10 mouse cellular contexts compared by ENCODE assay signal in the genomic region with DNA sequence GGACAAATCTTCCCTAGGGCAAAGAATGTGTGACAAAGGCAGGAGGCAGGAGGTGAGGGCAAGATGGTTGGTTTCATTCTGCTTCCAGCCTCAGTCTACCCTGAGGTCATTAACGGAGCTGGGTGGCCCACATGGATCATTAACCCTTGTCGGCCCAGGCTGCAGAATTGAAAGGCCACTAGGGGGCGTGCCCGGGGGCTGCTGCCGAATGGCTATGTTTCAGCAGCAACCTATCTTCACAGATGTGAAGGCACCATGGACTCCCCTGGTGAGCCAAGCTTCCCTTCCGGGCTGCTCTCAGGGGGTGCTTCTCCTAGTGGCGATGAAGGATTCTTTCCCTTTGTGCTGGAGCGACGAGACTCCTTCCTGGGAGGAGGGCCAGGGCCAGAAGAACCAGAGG. TPM values are rescaled to one million over a fixed set of nuclear protein-coding genes. Genes with fewer than 3 reads are reported as not detected.
DNase-seq lines count a peak whose midpoint lies in the region; ATAC-seq and TF ChIP-seq lines count a peak whose summit lies in the region.
"Had no signal": no experiment of that assay in that cellular context is flagged by ENCODE, and none has a peak within 500 bp of the region (broad histone marks: within the 10 kb centered on the region; RNA-seq: fewer than 3 reads in every experiment).

No protein-coding gene starts in this region.

- peaks cover 3% of the 10 kb centered on the region; the same call in 1 of the 2 replicates for H3K36me3 ChIP-seq in kidney, postnatal 0 days (ENCODE audit: insufficient read depth, low read length)
- no peaks in the 10 kb centered on the region for H3K36me3 ChIP-seq in splenic B cell, adult 2 months (ENCODE audit: control insufficient read depth, insufficient read depth, low read length, poor library complexity, severe bottlenecking)

- peaks cover 6% of the 10 kb centered on the region; the same call in 1 of the 2 replicates for H3K4me1 ChIP-seq in kidney, postnatal 0 days (replicated peaks; ENCODE audit: insufficient read depth, low read length)

- under 1% methylated on average over 9 of the region's 9 CpGs for WGBS in kidney, postnatal 0 days

- peak; percentile 59 for DNase-seq in CD4-positive, CD25-positive, alpha-beta regulatory T cell, adult 2 months (ENCODE audit: low read depth, low spot score)
- no peak for DNase-seq in kidney, postnatal 0 days (ENCODE audit: low spot score)
- no peak for DNase-seq in kidney, postnatal 10 days
- peak; percentile 51 for DNase-seq in splenic B cell, adult 2 months (ENCODE audit: low read depth, low spot score)
- no peak for DNase-seq in gastrocnemius, adult 18-20 months (ENCODE audit: low spot score)
- DNase-seq in urinary bladder, adult 18-20 months (ENCODE audit: low spot score in 2 of 2), result no peak
- DNase-seq: liver, embryonic 13.5 days had no signal

- H3K9me3 ChIP-seq in kidney, postnatal 0 days (replicated peaks; ENCODE audit: low read length), result no peaks in the 10 kb centered on the region
- H3K9me3 ChIP-seq: heart, embryonic 13.5 days; liver, embryonic 13.5 days had no signal

- no peak overlapping the region for H3K4me2 ChIP-seq in kidney, postnatal 0 days (ENCODE audit: low read length)

- no peak overlapping the region for H3K27ac ChIP-seq in kidney, postnatal 0 days
- H3K27ac ChIP-seq: heart, embryonic 13.5 days; liver, embryonic 13.5 days had no signal

- peaks cover 17% of the 10 kb centered on the region for H3K27me3 ChIP-seq in kidney, postnatal 0 days (ENCODE audit: insufficient read depth, low read length)
- H3K27me3 ChIP-seq in splenic B cell, adult 2 months (ENCODE audit: control insufficient read depth, insufficient read depth, low read length, poor library complexity, severe bottlenecking), result no peaks in the 10 kb centered on the region

- peak; percentile 69 for TF ChIP-seq CTCF in kidney, postnatal 0 days (IDR thresholded peaks at IDR 0.05; ENCODE audit: low read depth)

- H3K4me3 ChIP-seq in kidney, postnatal 0 days (replicated peaks; ENCODE audit: low read depth, low read length), result no peak overlapping the region

- no peak overlapping the region for H3K9ac ChIP-seq in kidney, postnatal 0 days (ENCODE audit: low read depth, low read length)
- H3K9ac ChIP-seq: liver, embryonic 13.5 days had no signal

- ATAC-seq in CD4-positive, CD25-positive, alpha-beta regulatory T cell, adult 4 months, result no peak
- ATAC-seq in kidney, postnatal 0 days (replicated peaks; ENCODE audit: low FRiP score, low read depth), result no peak; the same call in 1 of the 2 replicates
- ATAC-seq in granulocyte monocyte progenitor cell, adult 5-6 weeks (replicated peaks; ENCODE audit: poor library complexity, severe bottlenecking), result peak; percentile 26

RNA-seq across cellular contexts. Expression of gene Bicdl2, which starts 1.2 kb away (rescaled TPM):
- under 1 TPM; 0.22 to 0.66 TPM for polyA plus RNA-seq in CD4-positive, CD25-positive, alpha-beta regulatory T cell, adult 4 months (2017; shearing (Covaris generic))
- polyA plus RNA-seq in kidney, postnatal 0 days (2015; fragmentation: Nextera tagmentation; extraction: Ambion mirVana), result 2.1 and 2.4 TPM in 2 replicates
- total RNA-seq in granulocyte monocyte progenitor cell, adult 5-6 weeks (2014; fragmentation: Nextera tagmentation), result not detected in 2 replicates
- total RNA-seq in granulocyte monocyte progenitor cell, adult 5-6 weeks (2017), result not detected in 2 replicates
- total RNA-seq in gastrocnemius, adult 18-20 months (2021), result not detected

RNA-seq across cellular contexts. Expression of gene Hcfc1r1, which starts 11.9 kb away (rescaled TPM):
- 10 to 100 TPM; 71.5 to 72.4 TPM for polyA plus RNA-seq in CD4-positive, CD25-positive, alpha-beta regulatory T cell, adult 4 months (2017; shearing (Covaris generic))
- polyA plus RNA-seq in kidney, postnatal 0 days (2015; fragmentation: Nextera tagmentation; extraction: Ambion mirVana), result 116 and 120 TPM in 2 replicates
- 48.9 and 51.5 TPM in 2 replicates for total RNA-seq in granulocyte monocyte progenitor cell, adult 5-6 weeks (2014; fragmentation: Nextera tagmentation)
- 13.5 and 16.6 TPM in 2 replicates for total RNA-seq in granulocyte monocyte progenitor cell, adult 5-6 weeks (2017)
- 100 to 1,000 TPM; 135 to 138 TPM for total RNA-seq in gastrocnemius, adult 18-20 months (2021)

RNA-seq across cellular contexts. Expression of gene Thoc6, which starts 12.2 kb away (rescaled TPM):
- 10 to 100 TPM; 26.1 to 43.6 TPM for polyA plus RNA-seq in CD4-positive, CD25-positive, alpha-beta regulatory T cell, adult 4 months (2017; shearing (Covaris generic))
- polyA plus RNA-seq in kidney, postnatal 0 days (2015; fragmentation: Nextera tagmentation; extraction: Ambion mirVana), result 32.3 and 35.5 TPM in 2 replicates
- total RNA-seq in granulocyte monocyte progenitor cell, adult 5-6 weeks (2014; fragmentation: Nextera tagmentation), result 49.8 and 50.2 TPM in 2 replicates
- total RNA-seq in granulocyte monocyte progenitor cell, adult 5-6 weeks (2017), result 37.1 and 39.3 TPM in 2 replicates
- total RNA-seq in gastrocnemius, adult 18-20 months (2021), result 1 to 10 TPM; 6.9 to 9.9 TPM

RNA-seq across cellular contexts. Expression of gene Tnfrsf12a, which starts 15.7 kb away (rescaled TPM):
- polyA plus RNA-seq in CD4-positive, CD25-positive, alpha-beta regulatory T cell, adult 4 months (2017; shearing (Covaris generic)), result 1 to 10 TPM; 5.3 to 6.2 TPM
- 47.0 and 50.0 TPM in 2 replicates for polyA plus RNA-seq in kidney, postnatal 0 days (2015; fragmentation: Nextera tagmentation; extraction: Ambion mirVana)
- total RNA-seq in granulocyte monocyte progenitor cell, adult 5-6 weeks (2014; fragmentation: Nextera tagmentation), result 5.1 and 7.8 TPM in 2 replicates
- 4.7 and 7.7 TPM in 2 replicates for total RNA-seq in granulocyte monocyte progenitor cell, adult 5-6 weeks (2017)
- 10 to 100 TPM; 19.6 to 99.5 TPM for total RNA-seq in gastrocnemius, adult 18-20 months (2021)

RNA-seq across cellular contexts. Expression of gene Mmp25, which starts 16.4 kb away (rescaled TPM):
- 1 to 10 TPM in 1 of 2 experiments, under 1 TPM in 1; 0.42 to 1.6 TPM for polyA plus RNA-seq in CD4-positive, CD25-positive, alpha-beta regulatory T cell, adult 4 months (2017; shearing (Covaris generic))
- polyA plus RNA-seq in kidney, postnatal 0 days (2015; fragmentation: Nextera tagmentation; extraction: Ambion mirVana), result 0.66 and 0.92 TPM in 2 replicates
- total RNA-seq in granulocyte monocyte progenitor cell, adult 5-6 weeks (2014; fragmentation: Nextera tagmentation), result not detected in 2 replicates
- total RNA-seq in granulocyte monocyte progenitor cell, adult 5-6 weeks (2017), result 0.47 and 0.57 TPM in 2 replicates
- total RNA-seq in gastrocnemius, adult 18-20 months (2021), result under 1 TPM in 1 of 2 experiments, not detected in 1; 0.07 TPM

Comparison
In these comparisons a context has a peak if more than half of its experiments do, and no peak if none do; other contexts are left out.
1. DNase-seq: peak in CD4-positive, CD25-positive, alpha-beta regulatory T cell, adult 2 months (single experiment) and splenic B cell, adult 2 months (single experiment); none in kidney, postnatal 0 days (single experiment), kidney, postnatal 10 days (single experiment), gastrocnemius, adult 18-20 months (single experiment) and urinary bladder, adult 18-20 months (0 of 2).